Mouse (Mus musculus): ENCODE measurements around the gene H2-M10.5. TPM values are rescaled to one million over a fixed set of nuclear protein-coding genes. Genes with fewer than 3 reads are reported as not detected.
"Not testable (repeated sequence)": the region's sequence is repeated elsewhere in the genome, so short reads cannot be mapped to it uniquely, and the experiment has no call there.

Gene H2-M10.5
- polyA plus RNA-seq, 1 experiment from 2014 or later: not detected

GRCm38 (mm10) chr17:36799921-36800462 lies 27.3 kb downstream of the H2-M10.5 start:
- not testable (repeated sequence) for H3K9me3 ChIP-seq (ENCODE audit: control insufficient read depth, low read length); H3K4me1 ChIP-seq (replicated peaks; ENCODE audit: control insufficient read depth, insufficient read depth, low read length); H3K27me3 ChIP-seq (replicated peaks; ENCODE audit: control insufficient read depth, insufficient read depth, low read length); H3K27ac ChIP-seq (ENCODE audit: low read length); H3K36me3 ChIP-seq (ENCODE audit: control insufficient read depth, insufficient read depth); ATAC-seq; H3K4me2 ChIP-seq (ENCODE audit: low read length); H3K9ac ChIP-seq (replicated peaks; ENCODE audit: low read depth, low read length); H3K4me3 ChIP-seq (replicated peaks; ENCODE audit: low read length)
- 79% methylated on average over 4 of the region's 4 CpGs for WGBS

DNA sequence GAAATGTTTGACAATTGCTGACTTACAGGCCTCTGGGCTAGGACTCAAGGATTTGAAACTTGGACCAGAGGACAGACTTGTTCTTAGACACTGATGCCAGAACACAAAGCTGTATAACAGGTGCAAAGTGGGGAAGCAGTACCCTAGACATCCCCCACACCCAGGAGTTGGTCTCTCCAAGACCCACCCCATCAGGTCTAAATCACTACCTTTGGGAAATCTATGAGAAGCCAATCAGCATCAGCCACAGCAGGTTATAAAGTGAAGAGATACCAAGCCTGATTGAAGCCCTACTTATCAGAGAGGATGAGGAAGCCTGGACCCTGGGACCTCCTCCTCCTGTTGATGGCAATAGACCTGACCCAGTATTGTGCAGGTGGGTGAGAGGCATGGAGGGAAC lies 39.2 kb downstream of the H2-M10.5 start, which contains the start of gene H2-M10.6:
H2-M10.6 (plus strand) TSS at position 301 of the 400 bp plus-strand sequence.
- H3K4me2 ChIP-seq (ENCODE audit: low read length): no peak within 1 kb of the TSS
- no peak within 1 kb of the TSS for H3K4me3 ChIP-seq (replicated peaks; ENCODE audit: low read length)
- no peaks in the 10 kb centered on the region for H3K4me1 ChIP-seq (replicated peaks; ENCODE audit: control insufficient read depth, insufficient read depth, low read length)
- ATAC-seq: no peak
- no peak within 1 kb of the TSS for H3K9ac ChIP-seq (replicated peaks; ENCODE audit: low read depth, low read length)
- H3K36me3 ChIP-seq (ENCODE audit: control insufficient read depth, insufficient read depth): no peaks in the 10 kb centered on the region
- H3K9me3 ChIP-seq (ENCODE audit: control insufficient read depth, low read length): no peaks in the 10 kb centered on the region
- H3K27me3 ChIP-seq (replicated peaks; ENCODE audit: control insufficient read depth, insufficient read depth, low read length): no peaks in the 10 kb centered on the region
- H3K27ac ChIP-seq (ENCODE audit: low read length): no peak within 1 kb of the TSS

DNA sequence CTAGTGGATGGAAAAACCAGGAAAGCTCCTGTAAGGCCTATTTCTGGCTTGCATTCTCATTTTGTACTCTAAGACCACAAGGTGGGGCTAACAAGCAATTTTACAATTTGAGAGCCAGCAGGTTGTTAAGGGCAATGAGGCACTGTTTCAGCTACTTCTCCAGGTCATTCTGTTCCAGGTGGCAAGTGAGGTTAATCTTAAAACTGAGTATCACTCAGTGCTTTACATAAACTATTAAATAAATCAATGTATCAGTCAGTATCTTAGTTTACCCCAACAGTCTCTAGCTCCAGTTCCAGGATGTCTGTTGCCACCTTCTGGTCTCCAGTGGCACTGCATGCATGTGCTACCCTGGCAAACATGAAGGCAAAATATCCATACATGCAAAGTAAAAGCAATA lies 51.3 kb downstream of the H2-M10.5 start:
- no peaks in the 10 kb centered on the region for H3K27me3 ChIP-seq (replicated peaks; ENCODE audit: control insufficient read depth, insufficient read depth, low read length)
- no peak overlapping the region for H3K4me3 ChIP-seq (replicated peaks; ENCODE audit: low read length)
- H3K27ac ChIP-seq (ENCODE audit: low read length): no peak overlapping the region
- H3K4me2 ChIP-seq (ENCODE audit: low read length): no peak overlapping the region
- H3K9ac ChIP-seq (replicated peaks; ENCODE audit: low read depth, low read length): no peak overlapping the region
- H3K9me3 ChIP-seq (ENCODE audit: control insufficient read depth, low read length): no peaks in the 10 kb centered on the region
- H3K36me3 ChIP-seq (ENCODE audit: control insufficient read depth, insufficient read depth): no peaks in the 10 kb centered on the region
- no peak for ATAC-seq
- no peaks in the 10 kb centered on the region for H3K4me1 ChIP-seq (replicated peaks; ENCODE audit: control insufficient read depth, insufficient read depth, low read length)

DNA sequence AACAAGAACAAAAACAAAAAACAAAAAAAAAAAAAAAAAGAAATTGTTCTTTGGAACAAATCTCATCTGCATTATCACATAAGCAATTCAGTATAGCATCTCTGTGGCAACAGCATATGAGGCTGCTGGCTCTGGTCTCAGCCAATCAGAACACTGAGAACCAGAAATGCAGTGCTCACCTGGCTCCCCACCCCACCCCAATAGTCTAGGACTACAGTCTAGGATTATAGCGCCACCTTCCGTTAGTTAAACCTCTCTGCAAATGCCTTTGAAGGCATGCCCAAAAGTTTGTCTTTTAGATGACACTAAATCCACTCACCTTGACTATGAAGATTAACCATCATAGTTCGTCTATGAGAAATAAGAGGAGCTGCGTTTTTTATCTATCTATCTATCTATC lies 52.8 kb downstream of the H2-M10.5 start:
- Histone ChIP-seq H3K27me3 (replicated peaks; ENCODE audit: control insufficient read depth, insufficient read depth, low read length) (no peaks in the 10 kb centered on the region), H3K27ac (ENCODE audit: low read length) (no peak overlapping the region), H3K4me1 (replicated peaks; ENCODE audit: control insufficient read depth, insufficient read depth, low read length) (no peaks in the 10 kb centered on the region), H3K9ac (replicated peaks; ENCODE audit: low read depth, low read length) (no peak overlapping the region), H3K4me3 (replicated peaks; ENCODE audit: low read length) (no peak overlapping the region), H3K9me3 (ENCODE audit: control insufficient read depth, low read length) (no peaks in the 10 kb centered on the region), H3K36me3 (ENCODE audit: control insufficient read depth, insufficient read depth) (no peaks in the 10 kb centered on the region), H3K4me2 (ENCODE audit: low read length) (no peak overlapping the region)
- WGBS: 32% methylated on average over 4 of the region's 4 CpGs
- peak; percentile 69 for ATAC-seq

Other genes with a start within 250 kb of the H2-M10.5 start
- not detected in 2 replicates for gene H2-M11, start 225.8 kb upstream of the H2-M10.5 start, polyA plus RNA-seq (2015; fragmentation: Nextera tagmentation; extraction: Ambion mirVana)
- not detected in 2 replicates for gene H2-M9, start 130.2 kb upstream of the H2-M10.5 start, polyA plus RNA-seq (2015; fragmentation: Nextera tagmentation; extraction: Ambion mirVana)
- gene H2-M1, start 100.7 kb upstream of the H2-M10.5 start, polyA plus RNA-seq (2015; fragmentation: Nextera tagmentation; extraction: Ambion mirVana): not detected in 2 replicates
- gene H2-M10.6, start 39.3 kb downstream of the H2-M10.5 start, polyA plus RNA-seq (2015; fragmentation: Nextera tagmentation; extraction: Ambion mirVana): not detected in 2 replicates
- 33.1 and 38.2 TPM in 2 replicates for gene Trim26, start 64.2 kb downstream of the H2-M10.5 start, polyA plus RNA-seq (2015; fragmentation: Nextera tagmentation; extraction: Ambion mirVana)
- 0.25 and 0.31 TPM in 2 replicates for gene Trim15, start 94.3 kb downstream of the H2-M10.5 start, polyA plus RNA-seq (2015; fragmentation: Nextera tagmentation; extraction: Ambion mirVana)
- 1.1 and 1.7 TPM in 2 replicates for gene Trim10, start 96.7 kb downstream of the H2-M10.5 start, polyA plus RNA-seq (2015; fragmentation: Nextera tagmentation; extraction: Ambion mirVana)
- not detected in 2 replicates for gene Trim40, start 117.2 kb downstream of the H2-M10.5 start, polyA plus RNA-seq (2015; fragmentation: Nextera tagmentation; extraction: Ambion mirVana)
- gene Trim31, start 125.2 kb downstream of the H2-M10.5 start, polyA plus RNA-seq (2015; fragmentation: Nextera tagmentation; extraction: Ambion mirVana): not detected in 2 replicates
- 0.87 and 1.1 TPM in 2 replicates for gene Rnf39, start 170.0 kb downstream of the H2-M10.5 start, polyA plus RNA-seq (2015; fragmentation: Nextera tagmentation; extraction: Ambion mirVana)
- gene Ppp1r11, start 178.8 kb downstream of the H2-M10.5 start, polyA plus RNA-seq (2015; fragmentation: Nextera tagmentation; extraction: Ambion mirVana): 143 and 146 TPM in 2 replicates
- 58.9 and 66.9 TPM in 2 replicates for gene Znrd1, start 185.6 kb downstream of the H2-M10.5 start, polyA plus RNA-seq (2015; fragmentation: Nextera tagmentation; extraction: Ambion mirVana)
- 4.8 and 5.1 TPM in 2 replicates for gene Znrd1as, start 185.7 kb downstream of the H2-M10.5 start, polyA plus RNA-seq (2015; fragmentation: Nextera tagmentation; extraction: Ambion mirVana)
- 0.25 TPM in 1 of 2 replicates, not detected in the other for gene 2410137M14Rik, start 208.3 kb downstream of the H2-M10.5 start, polyA plus RNA-seq (2015; fragmentation: Nextera tagmentation; extraction: Ambion mirVana)
- 1.6 and 2.3 TPM in 2 replicates for gene H2-M5, start 216.6 kb downstream of the H2-M10.5 start, polyA plus RNA-seq (2015; fragmentation: Nextera tagmentation; extraction: Ambion mirVana)
- gene Zfp57, start 228.3 kb downstream of the H2-M10.5 start, polyA plus RNA-seq (2015; fragmentation: Nextera tagmentation; extraction: Ambion mirVana): 351 and 383 TPM in 2 replicates